Mouse (Mus musculus): ENCODE measurements around the gene Casc3.

The Casc3 gene

GRCm38 (mm10) chr11:98870791-98871190 lies 66.1 kb downstream of the Casc3 start:
- DNase-seq (ENCODE audit: low read depth, low spot score): no peak

GRCm38 (mm10) chr11:98871416-98871815 lies 66.7 kb downstream of the Casc3 start:
- DNase-seq (ENCODE audit: low read depth, low spot score): no peak

DNA sequence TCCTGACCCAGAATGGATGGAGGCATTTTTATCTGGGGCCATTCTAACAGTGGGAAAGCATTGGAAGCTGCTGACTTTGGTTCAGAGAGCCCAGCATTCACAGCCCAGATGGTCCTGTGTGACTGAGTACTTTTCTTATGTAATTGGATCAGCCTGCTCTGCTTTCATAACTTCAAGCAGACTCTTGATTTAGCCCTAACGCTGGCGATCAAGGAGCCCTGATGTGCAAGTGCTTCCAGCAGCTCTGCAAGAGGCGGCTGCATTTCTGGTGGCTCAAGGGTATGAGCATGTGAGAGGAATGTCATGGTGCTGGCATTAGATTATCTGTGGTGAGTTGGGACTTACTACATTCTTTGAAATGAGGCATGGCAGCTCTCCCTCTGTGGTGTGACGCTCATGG lies 67.3 kb downstream of the Casc3 start:
- DNase-seq (ENCODE audit: low read depth, low spot score): peak; percentile 81

- no peak for DNase-seq (ENCODE audit: low read depth, low spot score)
Observed at GRCm38 (mm10) chr11:98873900-98874299, 69.2 kb downstream of the Casc3 start.

- DNase-seq (ENCODE audit: low read depth, low spot score): no peak
Observed at GRCm38 (mm10) chr11:98877001-98877400, 72.3 kb downstream of the Casc3 start.

All from skeletal muscle tissue, adult 2 months (tissue).